Mouse (Mus musculus) kidney, embryonic 14.5 days (tissue): ENCODE results near the gene Jak2. TPM values are rescaled to one million over a fixed set of nuclear protein-coding genes. Genes with fewer than 3 reads are reported as not detected.

Source experiments
- ATAC-seq: fragments of 200-750 bp; cut with Nextera tagmentation; 2 replicates; pipeline ENCODE4 v1.8.0; 2017; ENCODE audit warnings: moderate number of reproducible peaks, mild to moderate bottlenecking, moderate TSS enrichment, moderate library complexity; ENCODE audit not compliant: low FRiP score, low TSS enrichment
- H3K27ac ChIP-seq: fragments of 300-500 bp; sonication (generic); 2 replicates; pipeline ENCODE4 v1.5.1; 2014; ENCODE audit warnings: low read depth, mild to moderate bottlenecking, low read length, moderate library complexity, mixed read lengths
- H3K27me3 ChIP-seq: fragments of 300-500 bp; sonication (generic); 2 replicates; pipeline ENCODE4 v1.6.1; 2014; ENCODE audit warnings: mild to moderate bottlenecking, low read length; ENCODE audit not compliant: control insufficient read depth, insufficient read depth
- H3K36me3 ChIP-seq: fragments of 300-500 bp; sonication (generic); 2 replicates; pipeline ENCODE4 v1.6.1; 2014; ENCODE audit warnings: low read length, mixed read lengths; ENCODE audit not compliant: control insufficient read depth, insufficient read depth
- H3K4me1 ChIP-seq: fragments of 300-500 bp; sonication (generic); 2 replicates; pipeline ENCODE4 v1.6.1; 2014; ENCODE audit warnings: low read length, mixed read lengths; ENCODE audit not compliant: control insufficient read depth, insufficient read depth
- H3K4me2 ChIP-seq: fragments of 300-500 bp; sonication (generic); replicated peaks from 2 replicates; pipeline ENCODE4 v1.6.1; 2014; ENCODE audit warnings: low read depth, mild to moderate bottlenecking, low read length
- H3K4me3 ChIP-seq: fragments of 300-500 bp; sonication (generic); 2 replicates; pipeline ENCODE4 v1.5.1; 2014; ENCODE audit warnings: mild to moderate bottlenecking, low read length
- H3K9ac ChIP-seq: fragments of 300-500 bp; sonication (generic); 2 replicates; pipeline ENCODE4 v1.6.1; 2014; ENCODE audit warnings: low read depth, mild to moderate bottlenecking, low read length, moderate library complexity
- H3K9me3 ChIP-seq: fragments of 300-500 bp; sonication (generic); 2 replicates; pipeline ENCODE4 v1.6.1; 2016; ENCODE audit warnings: low read length; ENCODE audit not compliant: control insufficient read depth
- WGBS: fragments of 180-500 bp; shearing (Covaris S2); extraction: QIAGEN DNeasy Blood & Tissue Kit; methylation state at CpG from one replicate; pipeline ENCODE4 v1.1.7; 2014; 5-methylcytosine and 5-hydroxymethylcytosine counted together
- polyA plus RNA-seq: library from polyadenylated mRNA; unstranded; fragments of >200 nt; fragmentation: Nextera tagmentation; extraction: Ambion mirVana; gene quantifications from 2 replicates; pipeline ENCODE4 v1.2.1, GENCODE M21; 2014

Jak2 gene
- polyA plus RNA-seq, 1 experiment from 2014 or later, result 15.5 TPM

DNA sequence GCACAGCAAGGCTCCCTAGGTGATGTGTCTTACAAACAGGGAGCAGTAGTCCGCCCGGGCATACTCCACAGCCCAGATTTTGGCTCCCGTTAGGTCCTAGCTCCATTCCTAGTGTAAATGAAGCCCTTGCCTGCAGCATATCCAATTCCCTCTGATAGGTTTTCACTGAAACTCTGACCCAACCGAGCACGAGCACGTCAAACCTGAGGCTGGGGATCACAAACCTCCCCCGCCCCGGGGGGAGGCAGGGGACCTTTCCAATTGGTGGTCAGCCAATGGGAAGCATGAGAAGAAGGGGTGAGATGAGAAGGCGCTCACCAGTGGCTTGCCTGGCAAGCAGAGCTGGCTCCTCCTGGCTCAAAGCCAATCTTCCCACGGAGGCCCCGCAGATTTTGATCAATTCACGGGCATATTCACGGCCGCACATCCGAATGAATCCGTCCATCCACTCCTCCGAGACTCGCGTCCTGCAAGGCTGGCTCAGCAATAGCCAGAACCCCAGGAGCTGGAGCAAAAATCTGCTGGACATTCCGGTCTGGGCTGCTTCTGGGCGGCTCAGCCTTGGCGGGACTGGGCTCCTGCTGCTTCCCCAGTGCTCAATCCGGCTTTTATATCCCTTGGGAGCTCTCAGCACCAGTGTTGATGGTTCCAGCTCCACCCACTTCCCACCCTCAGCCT lies 82.6 kb downstream of the Jak2 start, which contains the start of gene Rln1:
Rln1 (minus strand) TSS at position 603 of the 678 bp plus-strand sequence.
- WGBS, result 2% methylated on average over 23 of the region's 23 CpGs
- peak within 1 kb of the TSS; percentile 54 for H3K9ac ChIP-seq
- no peaks in the 10 kb centered on the region for H3K9me3 ChIP-seq
- H3K4me1 ChIP-seq, result no peaks in the 10 kb centered on the region
- no peaks in the 10 kb centered on the region for H3K27me3 ChIP-seq
- 0 out of 2 replicates have a peak, but pooled peaks have one; percentile 62 for ATAC-seq
- peak within 1 kb of the TSS; percentile 44 for H3K4me3 ChIP-seq
- H3K36me3 ChIP-seq, result no peaks in the 10 kb centered on the region
- H3K27ac ChIP-seq, result no peak within 1 kb of the TSS
- H3K4me2 ChIP-seq, result peak within 1 kb of the TSS; percentile 78

DNA sequence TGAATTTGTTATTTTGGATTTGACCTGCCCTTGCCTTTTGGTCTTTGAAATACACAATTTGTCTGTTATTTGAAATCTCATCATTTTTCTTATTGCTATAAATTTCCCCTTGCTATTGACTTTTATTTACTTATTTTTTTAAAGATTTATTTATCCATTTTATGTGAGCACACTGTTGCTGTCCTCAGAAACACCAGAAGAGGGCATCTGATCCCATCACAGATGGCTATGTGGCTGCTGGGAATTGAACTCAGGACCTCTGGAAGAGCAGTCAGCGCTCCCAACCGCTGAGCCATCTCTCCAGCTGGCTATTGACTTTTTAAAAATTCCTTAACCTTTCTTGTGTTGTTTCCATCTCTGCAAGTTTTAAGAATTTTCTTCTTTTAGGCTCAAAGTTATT lies 85.0 kb downstream of the Jak2 start:
- no peak for ATAC-seq
- no peak overlapping the region for H3K4me3 ChIP-seq
- no peaks in the 10 kb centered on the region for H3K9me3 ChIP-seq
- no peak overlapping the region for H3K27ac ChIP-seq
- H3K4me2 ChIP-seq, result no peak overlapping the region
- H3K9ac ChIP-seq, result no peak overlapping the region
- no peaks in the 10 kb centered on the region for H3K4me1 ChIP-seq
- WGBS, result 80% methylated on average over 2 of the region's 2 CpGs
- no peaks in the 10 kb centered on the region for H3K27me3 ChIP-seq
- H3K36me3 ChIP-seq, result no peaks in the 10 kb centered on the region

DNA sequence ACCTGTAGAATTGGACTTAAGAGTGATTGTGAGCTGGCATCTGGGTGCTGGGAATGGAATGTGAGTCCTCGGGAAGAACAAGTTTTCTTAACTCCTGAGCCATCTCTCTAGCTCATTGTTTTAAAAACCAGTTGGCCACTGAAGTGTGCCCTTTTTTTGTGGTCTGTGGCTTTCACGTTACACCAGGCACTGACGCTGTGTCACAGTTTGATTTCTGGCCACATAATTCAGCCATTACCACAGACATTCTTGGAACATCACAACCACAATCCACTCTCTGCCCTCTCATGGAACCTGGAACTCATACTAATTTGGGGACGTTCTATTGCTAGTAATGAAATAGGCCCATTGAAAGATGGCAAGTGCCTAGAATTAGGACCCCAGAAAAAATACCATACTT lies 89.4 kb downstream of the Jak2 start:
- no peaks in the 10 kb centered on the region for H3K9me3 ChIP-seq
- H3K9ac ChIP-seq, result no peak overlapping the region
- no peaks in the 10 kb centered on the region for H3K36me3 ChIP-seq
- 85% methylated on average over 4 of the region's 4 CpGs for WGBS
- no peaks in the 10 kb centered on the region for H3K27me3 ChIP-seq
- H3K4me1 ChIP-seq, result no peaks in the 10 kb centered on the region
- no peak for ATAC-seq
- no peak overlapping the region for H3K4me2 ChIP-seq
- H3K4me3 ChIP-seq, result no peak overlapping the region
- H3K27ac ChIP-seq, result no peak overlapping the region

DNA sequence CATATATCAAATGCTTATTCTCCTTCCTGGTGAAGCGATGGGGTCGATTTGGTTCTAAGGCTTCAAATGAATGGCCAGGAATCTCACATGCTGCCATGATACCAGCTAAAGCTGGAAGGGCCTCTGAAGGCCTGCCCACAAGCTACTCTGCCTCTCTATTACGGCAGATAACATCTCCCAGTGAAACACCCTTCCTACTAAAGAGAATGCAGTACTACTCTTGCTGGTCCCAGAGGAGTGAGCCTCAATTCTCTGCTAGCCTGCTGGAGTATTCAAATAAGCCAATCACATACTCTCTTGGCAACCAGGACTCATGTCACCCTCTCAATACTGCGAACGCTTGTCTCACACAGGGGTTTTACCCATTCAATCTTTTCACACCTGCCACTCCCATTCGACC lies 90.7 kb downstream of the Jak2 start:
- Histone ChIP-seq H3K36me3 (no peaks in the 10 kb centered on the region), H3K4me3 (no peak overlapping the region), H3K27ac (no peak overlapping the region), H3K9me3 (no peaks in the 10 kb centered on the region), H3K27me3 (no peaks in the 10 kb centered on the region), H3K4me1 (no peaks in the 10 kb centered on the region), H3K4me2 (no peak overlapping the region), H3K9ac (no peak overlapping the region)
- no peak for ATAC-seq
- WGBS, result 77% methylated on average over 6 of the region's 6 CpGs

DNA sequence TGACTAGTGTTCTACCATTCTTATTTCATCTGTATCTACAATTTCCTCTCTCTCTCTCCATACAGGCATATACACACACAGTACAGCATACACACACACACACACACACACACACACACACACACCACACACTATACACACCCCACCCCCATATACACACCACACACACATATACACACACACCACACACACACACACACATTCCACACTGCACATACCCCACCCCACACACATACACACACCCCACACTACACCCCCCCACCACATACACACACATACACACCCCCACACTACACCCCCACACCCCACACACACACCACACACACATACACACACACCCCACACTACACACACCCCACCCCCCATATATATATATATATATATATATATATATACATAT lies 93.2 kb downstream of the Jak2 start:
- no peak for ATAC-seq
- H3K36me3 ChIP-seq, result peaks cover under 1% of the 10 kb centered on the region; the same call in 1 of the 2 replicates

DNA sequence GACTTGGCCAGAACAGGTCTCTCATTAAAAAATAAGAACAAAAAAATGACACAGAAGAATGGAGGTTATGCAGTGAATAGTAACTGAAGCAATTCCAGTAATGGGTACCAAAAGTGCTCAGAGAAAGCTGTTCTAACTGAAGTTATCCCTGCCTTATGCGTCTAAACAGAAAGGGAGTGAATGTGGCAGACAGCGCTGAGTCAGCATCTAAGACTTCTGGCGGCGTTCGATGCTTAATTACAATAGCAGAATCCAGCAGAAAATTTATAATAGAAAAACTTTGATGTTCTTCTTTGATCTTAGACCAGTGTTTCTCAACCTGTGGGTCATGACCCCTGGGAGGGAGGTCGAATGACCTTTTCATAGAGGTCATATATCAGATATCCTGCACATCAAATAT lies 94.0 kb downstream of the Jak2 start:
- Histone ChIP-seq H3K36me3 (peaks cover 3% of the 10 kb centered on the region; the same call in 1 of the 2 replicates), H3K4me1 (no peaks in the 10 kb centered on the region), H3K27ac (no peak overlapping the region), H3K9ac (no peak overlapping the region), H3K4me2 (no peak overlapping the region), H3K4me3 (no peak overlapping the region), H3K27me3 (no peaks in the 10 kb centered on the region), H3K9me3 (no peaks in the 10 kb centered on the region)
- no peak for ATAC-seq
- 78% methylated on average over 6 of the region's 6 CpGs for WGBS

More for the DNA sequence above, 93.2 kb downstream of the Jak2 start:
- Histone ChIP-seq H3K4me3 (no peak overlapping the region), H3K9ac (no peak overlapping the region), H3K4me2 (no peak overlapping the region), H3K4me1 (no peaks in the 10 kb centered on the region), H3K27me3 (no peaks in the 10 kb centered on the region), H3K27ac (no peak overlapping the region), H3K9me3 (no peaks in the 10 kb centered on the region)

DNA sequence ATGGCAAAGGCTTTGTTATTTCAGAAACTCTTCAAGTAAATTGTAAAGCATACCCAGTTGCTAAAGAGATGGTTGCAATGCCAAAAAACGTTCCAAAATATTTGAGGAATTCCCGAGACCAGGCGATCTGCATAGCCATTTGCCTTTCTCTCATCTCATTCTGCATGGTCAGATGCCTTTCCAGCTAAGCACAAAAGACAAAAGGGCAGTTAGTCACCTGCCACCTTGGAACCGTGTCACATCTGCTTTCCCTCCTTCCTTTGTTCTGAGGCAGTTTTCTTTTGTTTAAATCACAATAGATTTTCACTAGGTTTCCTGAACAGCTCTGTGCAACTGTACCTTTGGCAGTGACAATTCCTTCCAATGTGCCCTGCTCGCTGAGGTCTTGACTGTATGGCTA lies 99.4 kb downstream of the Jak2 start:
- Histone ChIP-seq H3K9me3 (no peaks in the 10 kb centered on the region), H3K27me3 (no peaks in the 10 kb centered on the region), H3K4me1 (no peaks in the 10 kb centered on the region), H3K4me2 (no peak overlapping the region), H3K27ac (no peak overlapping the region), H3K9ac (no peak overlapping the region), H3K4me3 (no peak overlapping the region), H3K36me3 (peaks cover 3% of the 10 kb centered on the region; the same call in 1 of the 2 replicates)
- no peak for ATAC-seq
- WGBS, result 61% methylated on average over 5 of the region's 5 CpGs

DNA sequence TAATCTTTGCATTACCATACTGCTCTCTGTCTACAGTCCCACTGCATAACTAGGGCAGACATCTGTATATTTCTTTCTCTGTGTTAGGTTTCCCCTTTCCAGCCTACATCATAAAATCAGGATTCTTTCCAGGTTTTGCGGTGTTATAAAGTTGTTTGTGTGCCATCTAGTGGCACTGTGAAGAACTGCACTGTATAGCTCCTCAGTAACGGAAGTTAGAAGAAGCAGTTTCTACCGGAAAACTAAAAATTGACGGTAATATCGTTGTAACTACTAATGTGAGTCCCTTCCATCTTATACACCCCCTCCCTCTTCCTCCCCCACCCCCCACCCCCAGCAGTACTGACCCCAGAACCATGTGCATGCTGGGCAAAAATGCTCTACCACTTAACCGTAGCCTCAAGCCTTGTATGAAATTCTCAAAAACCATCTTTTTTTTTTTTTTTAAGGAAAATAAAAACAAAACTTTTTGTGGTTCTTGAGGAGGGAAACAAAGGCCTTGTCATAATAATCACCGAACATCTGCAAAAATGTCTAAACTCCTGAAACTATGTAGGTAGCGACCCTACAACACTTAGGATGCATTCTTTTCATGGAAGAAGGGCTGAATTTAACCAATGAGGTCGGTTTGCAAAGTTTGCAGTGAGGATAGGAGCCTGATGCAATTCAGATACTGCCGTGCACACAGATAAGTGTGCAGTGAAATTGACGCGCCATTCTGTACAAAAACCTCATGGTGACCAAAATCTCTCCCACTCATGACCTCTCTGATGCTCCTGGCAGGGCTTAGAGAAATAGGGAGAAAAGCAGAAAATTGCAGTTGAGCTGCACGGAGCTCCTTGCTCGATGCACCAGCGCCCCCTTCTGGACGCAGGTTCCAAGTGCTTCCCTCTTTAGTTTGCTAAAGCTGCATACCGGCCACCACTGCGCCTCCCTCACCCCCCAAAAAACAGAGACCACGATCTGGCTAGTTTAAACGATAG lies 103.6 kb downstream of the Jak2 start:
- Histone ChIP-seq H3K4me3 (peak overlapping the region; percentile 27), H3K27me3 (no peaks in the 10 kb centered on the region), H3K4me2 (peak overlapping the region; percentile 54), H3K9ac (no peak overlapping the region), H3K4me1 (no peaks in the 10 kb centered on the region), H3K36me3 (no peaks in the 10 kb centered on the region), H3K9me3 (no peaks in the 10 kb centered on the region), H3K27ac (no peak overlapping the region; the same call in 1 of the 2 replicates)
- ATAC-seq, result peak; percentile 66; the same call in 1 of the 2 replicates
- WGBS, result 5% methylated on average over 20 of the region's 20 CpGs

DNA sequence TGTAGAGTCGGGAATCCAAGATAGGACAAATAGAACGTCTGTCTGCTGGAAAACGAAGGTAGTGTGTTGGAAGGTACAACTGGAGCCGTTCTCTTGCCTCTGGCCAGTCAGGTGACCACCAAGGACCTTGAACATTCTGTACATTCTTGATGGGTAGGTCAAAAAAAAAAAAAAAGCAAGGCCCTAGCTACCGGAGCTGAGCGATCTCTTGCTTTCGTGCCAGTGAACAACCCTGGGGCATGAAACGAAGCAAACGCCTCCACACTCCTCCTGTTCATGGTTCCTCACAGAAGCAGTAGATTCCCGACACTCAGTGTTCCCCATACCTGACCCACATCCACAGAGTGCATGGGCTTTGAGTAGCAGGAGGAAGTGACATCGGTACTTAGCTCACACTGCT lies 104.7 kb downstream of the Jak2 start:
- Histone ChIP-seq H3K27me3 (no peaks in the 10 kb centered on the region), H3K36me3 (no peaks in the 10 kb centered on the region), H3K4me1 (no peaks in the 10 kb centered on the region), H3K9ac (no peak overlapping the region), H3K4me2 (no peak overlapping the region), H3K9me3 (no peaks in the 10 kb centered on the region), H3K4me3 (no peak overlapping the region), H3K27ac (no peak overlapping the region)
- 89% methylated on average over 11 of the region's 11 CpGs for WGBS
- no peak for ATAC-seq
